Mouse (Mus musculus): Measurements from ENCODE around the gene Ncam1. TPM values are rescaled to one million over a fixed set of nuclear protein-coding genes. Genes with fewer than 3 reads are reported as not detected.

The Ncam1 gene
- polyA plus RNA-seq, 1 experiment = 7.2 TPM

GRCm38 (mm10) chr9:49654470-49654869 is 144.3 kb downstream of the Ncam1 start:
- no peaks in the 10 kb centered on the region for H3K4me1 ChIP-seq (ENCODE audit: control insufficient read depth, insufficient read depth, low read length)
- no peak overlapping the region for H3K9ac ChIP-seq (ENCODE audit: low read depth, poor library complexity, severe bottlenecking)
- H3K27me3 ChIP-seq (ENCODE audit: control insufficient read depth, insufficient read depth, low read length, poor library complexity, severe bottlenecking) = no peaks in the 10 kb centered on the region
- TF ChIP-seq EP300 (IDR thresholded peaks at IDR 0.05; ENCODE audit: insufficient read depth, low read depth, low read length) (no peak), POLR2A (IDR thresholded peaks at IDR 0.05; ENCODE audit: insufficient read depth, low read length) (no peak), CTCF (IDR thresholded peaks at IDR 0.05; ENCODE audit: low read depth, low read length) (no peak)
- no peaks in the 10 kb centered on the region for H3K9me3 ChIP-seq (replicated peaks; ENCODE audit: control insufficient read depth, insufficient read depth, low read length, poor library complexity, severe bottlenecking)
- no peaks in the 10 kb centered on the region for H3K36me3 ChIP-seq (ENCODE audit: control insufficient read depth, insufficient read depth, low read length, poor library complexity, severe bottlenecking)
- 0 out of 2 replicates have a peak overlapping the region, but pooled peaks have one; percentile 28 for H3K27ac ChIP-seq (ENCODE audit: insufficient read depth, low read length)
- H3K4me3 ChIP-seq (ENCODE audit: low read depth, low read length) = no peak overlapping the region

GRCm38 (mm10) chr9:49653478-49654245 is 145.1 kb downstream of the Ncam1 start:
- peaks cover 3% of the 10 kb centered on the region; the same call in 1 of the 2 replicates for H3K9me3 ChIP-seq (replicated peaks; ENCODE audit: control insufficient read depth, insufficient read depth, low read length, poor library complexity, severe bottlenecking)
- no peak overlapping the region for H3K4me3 ChIP-seq (ENCODE audit: low read depth, low read length)
- H3K27me3 ChIP-seq (ENCODE audit: control insufficient read depth, insufficient read depth, low read length, poor library complexity, severe bottlenecking) = no peaks in the 10 kb centered on the region
- no peak for TF ChIP-seq EP300 (IDR thresholded peaks at IDR 0.05; ENCODE audit: insufficient read depth, low read depth, low read length)
- no peak for TF ChIP-seq CTCF (IDR thresholded peaks at IDR 0.05; ENCODE audit: low read depth, low read length)
- TF ChIP-seq POLR2A (IDR thresholded peaks at IDR 0.05; ENCODE audit: insufficient read depth, low read length) = no peak
- H3K27ac ChIP-seq (ENCODE audit: insufficient read depth, low read length) = no peak overlapping the region
- no peaks in the 10 kb centered on the region for H3K4me1 ChIP-seq (ENCODE audit: control insufficient read depth, insufficient read depth, low read length)
- no peaks in the 10 kb centered on the region for H3K36me3 ChIP-seq (ENCODE audit: control insufficient read depth, insufficient read depth, low read length, poor library complexity, severe bottlenecking)
- H3K9ac ChIP-seq (ENCODE audit: low read depth, poor library complexity, severe bottlenecking) = no peak overlapping the region

- H3K9ac ChIP-seq (ENCODE audit: low read depth, poor library complexity, severe bottlenecking) = no peak overlapping the region
- H3K4me3 ChIP-seq (ENCODE audit: low read depth, low read length) = no peak overlapping the region
- TF ChIP-seq CTCF (IDR thresholded peaks at IDR 0.05; ENCODE audit: low read depth, low read length) = no peak
- no peak for TF ChIP-seq POLR2A (IDR thresholded peaks at IDR 0.05; ENCODE audit: insufficient read depth, low read length)
- no peak for TF ChIP-seq EP300 (IDR thresholded peaks at IDR 0.05; ENCODE audit: insufficient read depth, low read depth, low read length)
- H3K9me3 ChIP-seq (replicated peaks; ENCODE audit: control insufficient read depth, insufficient read depth, low read length, poor library complexity, severe bottlenecking) = peaks cover 3% of the 10 kb centered on the region
- no peaks in the 10 kb centered on the region for H3K36me3 ChIP-seq (ENCODE audit: control insufficient read depth, insufficient read depth, low read length, poor library complexity, severe bottlenecking)
- H3K27me3 ChIP-seq (ENCODE audit: control insufficient read depth, insufficient read depth, low read length, poor library complexity, severe bottlenecking) = no peaks in the 10 kb centered on the region
- H3K4me1 ChIP-seq (ENCODE audit: control insufficient read depth, insufficient read depth, low read length) = no peaks in the 10 kb centered on the region
- no peak overlapping the region for H3K27ac ChIP-seq (ENCODE audit: insufficient read depth, low read length)
These were observed 154.4 kb downstream of the Ncam1 start for GRCm38 (mm10) chr9:49644296-49644695.

- H3K27ac ChIP-seq (ENCODE audit: insufficient read depth, low read length) = no peak overlapping the region
- H3K9me3 ChIP-seq (replicated peaks; ENCODE audit: control insufficient read depth, insufficient read depth, low read length, poor library complexity, severe bottlenecking) = no peaks in the 10 kb centered on the region
- TF ChIP-seq EP300 (IDR thresholded peaks at IDR 0.05; ENCODE audit: insufficient read depth, low read depth, low read length) (no peak), CTCF (IDR thresholded peaks at IDR 0.05; ENCODE audit: low read depth, low read length) (no peak), POLR2A (IDR thresholded peaks at IDR 0.05; ENCODE audit: insufficient read depth, low read length) (no peak)
- H3K27me3 ChIP-seq (ENCODE audit: control insufficient read depth, insufficient read depth, low read length, poor library complexity, severe bottlenecking) = no peaks in the 10 kb centered on the region
- H3K36me3 ChIP-seq (ENCODE audit: control insufficient read depth, insufficient read depth, low read length, poor library complexity, severe bottlenecking) = no peaks in the 10 kb centered on the region
- H3K4me3 ChIP-seq (ENCODE audit: low read depth, low read length) = no peak overlapping the region
- no peak overlapping the region for H3K9ac ChIP-seq (ENCODE audit: low read depth, poor library complexity, severe bottlenecking)
- H3K4me1 ChIP-seq (ENCODE audit: control insufficient read depth, insufficient read depth, low read length) = no peaks in the 10 kb centered on the region
These were observed 158.0 kb downstream of the Ncam1 start for GRCm38 (mm10) chr9:49640764-49641163.

GRCm38 (mm10) chr9:49640142-49640541 is 158.6 kb downstream of the Ncam1 start:
- no peak for TF ChIP-seq EP300 (IDR thresholded peaks at IDR 0.05; ENCODE audit: insufficient read depth, low read depth, low read length)
- no peak for TF ChIP-seq POLR2A (IDR thresholded peaks at IDR 0.05; ENCODE audit: insufficient read depth, low read length)
- TF ChIP-seq CTCF (IDR thresholded peaks at IDR 0.05; ENCODE audit: low read depth, low read length) = no peak
- H3K4me3 ChIP-seq (ENCODE audit: low read depth, low read length) = no peak overlapping the region
- H3K4me1 ChIP-seq (ENCODE audit: control insufficient read depth, insufficient read depth, low read length) = no peaks in the 10 kb centered on the region
- no peaks in the 10 kb centered on the region for H3K9me3 ChIP-seq (replicated peaks; ENCODE audit: control insufficient read depth, insufficient read depth, low read length, poor library complexity, severe bottlenecking)
- no peak overlapping the region for H3K9ac ChIP-seq (ENCODE audit: low read depth, poor library complexity, severe bottlenecking)
- no peak overlapping the region for H3K27ac ChIP-seq (ENCODE audit: insufficient read depth, low read length)
- H3K36me3 ChIP-seq (ENCODE audit: control insufficient read depth, insufficient read depth, low read length, poor library complexity, severe bottlenecking) = no peaks in the 10 kb centered on the region
- H3K27me3 ChIP-seq (ENCODE audit: control insufficient read depth, insufficient read depth, low read length, poor library complexity, severe bottlenecking) = no peaks in the 10 kb centered on the region

- TF ChIP-seq POLR2A (IDR thresholded peaks at IDR 0.05; ENCODE audit: insufficient read depth, low read length) (no peak), CTCF (IDR thresholded peaks at IDR 0.05; ENCODE audit: low read depth, low read length) (no peak), EP300 (IDR thresholded peaks at IDR 0.05; ENCODE audit: insufficient read depth, low read depth, low read length) (no peak)
- no peak overlapping the region for H3K4me3 ChIP-seq (ENCODE audit: low read depth, low read length)
- no peak overlapping the region for H3K9ac ChIP-seq (ENCODE audit: low read depth, poor library complexity, severe bottlenecking)
- H3K27me3 ChIP-seq (ENCODE audit: control insufficient read depth, insufficient read depth, low read length, poor library complexity, severe bottlenecking) = no peaks in the 10 kb centered on the region
- no peaks in the 10 kb centered on the region for H3K36me3 ChIP-seq (ENCODE audit: control insufficient read depth, insufficient read depth, low read length, poor library complexity, severe bottlenecking)
- no peaks in the 10 kb centered on the region for H3K4me1 ChIP-seq (ENCODE audit: control insufficient read depth, insufficient read depth, low read length)
- H3K9me3 ChIP-seq (replicated peaks; ENCODE audit: control insufficient read depth, insufficient read depth, low read length, poor library complexity, severe bottlenecking) = no peaks in the 10 kb centered on the region
- no peak overlapping the region for H3K27ac ChIP-seq (ENCODE audit: insufficient read depth, low read length)
These were observed 160.8 kb downstream of the Ncam1 start for GRCm38 (mm10) chr9:49637955-49638354.
